Mouse (Mus musculus): Measurements from ENCODE around the gene Klhl29.

- TF ChIP-seq CTCF (IDR thresholded peaks at IDR 0.05) = no peak
- no peak for TF ChIP-seq POLR2A (IDR thresholded peaks at IDR 0.05; ENCODE audit: insufficient read depth, low read depth, low read length)
- TF ChIP-seq EP300 (IDR thresholded peaks at IDR 0.05; ENCODE audit: insufficient read depth, low read depth, low read length) = no peak
Measured at GRCm38 (mm10) chr12:5203385-5203784, 172.1 kb downstream of the Klhl29 start.
